Mouse (Mus musculus) kidney, adult 8-10 months (tissue): ENCODE data around the gene Fancc.
"Not testable (repeated sequence)": the region's sequence is repeated elsewhere in the genome, so short reads cannot be mapped to it uniquely, and the experiment has no call there.

ENCODE experiments used
- DNase-seq, 2 experiments: peaks; one replicate each; pipeline ENCODE4 v3.0.0; 2022

Fancc gene

DNA sequence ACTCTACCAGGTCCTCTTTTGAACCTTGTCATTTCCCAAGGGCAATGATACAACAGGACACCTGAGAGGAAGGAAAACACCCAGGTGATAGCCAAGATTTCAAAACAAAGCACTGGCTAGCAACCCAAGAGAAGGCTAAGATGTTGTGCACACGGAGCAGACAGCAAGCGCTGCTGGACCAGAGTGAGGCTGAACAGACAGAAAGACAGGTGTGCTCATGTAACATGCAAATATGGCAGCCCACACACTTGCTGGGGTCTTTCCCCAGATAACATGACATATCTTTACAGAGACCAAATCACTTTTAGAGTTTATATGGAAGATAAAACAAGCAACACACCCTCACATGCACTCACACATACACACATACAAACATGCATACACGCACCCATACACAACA lies 152.6 kb downstream of the Fancc start:
- DNase-seq: no peak

GRCm38 (mm10) chr13:63342781-63343180 lies 154.3 kb downstream of the Fancc start:
- no peak for DNase-seq

- no peak for DNase-seq
Observed at GRCm38 (mm10) chr13:63339946-63340345, 157.1 kb downstream of the Fancc start.

GRCm38 (mm10) chr13:63337239-63337960 lies 159.7 kb downstream of the Fancc start:
- no peak for DNase-seq

DNA sequence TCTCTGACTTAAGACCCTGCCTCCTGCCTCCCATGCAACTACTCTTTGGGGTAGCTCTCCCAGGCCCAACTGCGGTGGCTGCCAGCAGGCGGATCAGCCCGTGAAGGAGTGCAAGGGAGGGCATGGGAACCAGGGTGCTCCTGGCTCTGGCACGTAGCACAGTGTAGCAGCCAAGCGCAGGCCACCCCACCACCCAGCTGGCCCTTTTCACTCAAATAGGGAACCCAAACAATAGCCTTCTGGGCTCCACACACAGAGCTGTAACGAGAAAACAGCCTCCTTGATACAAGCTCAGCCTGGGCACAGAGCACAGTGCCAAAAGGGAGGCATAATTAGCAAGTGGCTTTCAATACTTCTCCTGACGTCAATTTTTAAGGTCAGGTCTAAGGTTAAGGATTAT lies 160.7 kb downstream of the Fancc start:
- no peak for DNase-seq

GRCm38 (mm10) chr13:63335421-63336134 lies 161.5 kb downstream of the Fancc start:
- peak in 1 of 2 experiments; percentile 38 for DNase-seq

DNA sequence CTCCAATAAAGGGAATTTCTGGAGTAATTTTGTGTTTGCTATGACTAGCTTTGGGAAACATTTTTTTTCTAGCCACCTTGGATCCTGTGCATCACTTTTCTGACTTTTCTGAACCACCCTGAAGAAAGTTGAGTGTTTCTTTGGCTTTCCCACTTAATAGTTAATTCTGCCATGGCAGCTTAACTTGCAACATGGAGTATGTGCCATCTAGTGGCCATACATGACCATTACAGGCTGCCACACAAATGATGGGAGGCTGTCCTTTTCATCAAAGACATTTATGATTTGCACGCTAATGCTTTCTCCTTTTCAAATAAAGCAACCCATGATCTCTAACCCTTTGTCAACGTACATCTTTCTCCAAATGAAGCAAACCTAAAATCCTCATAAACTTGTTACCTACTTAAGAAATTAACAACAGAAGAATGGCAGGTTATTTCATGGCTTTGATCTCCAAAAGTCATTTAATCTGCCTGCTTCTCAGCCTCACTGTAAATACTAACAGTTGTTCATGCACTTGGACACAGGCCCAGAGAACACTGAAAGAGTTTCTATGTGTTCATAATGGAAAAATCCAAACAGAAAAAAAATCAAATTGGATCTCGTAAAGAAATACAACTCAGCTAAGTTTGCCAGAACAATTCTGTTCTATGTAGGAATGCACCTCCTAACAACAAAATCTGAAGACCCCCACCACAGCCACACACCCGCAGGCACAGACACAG lies 164.3 kb downstream of the Fancc start:
- peak in 1 of 2 experiments; percentile 69 for DNase-seq

DNA sequence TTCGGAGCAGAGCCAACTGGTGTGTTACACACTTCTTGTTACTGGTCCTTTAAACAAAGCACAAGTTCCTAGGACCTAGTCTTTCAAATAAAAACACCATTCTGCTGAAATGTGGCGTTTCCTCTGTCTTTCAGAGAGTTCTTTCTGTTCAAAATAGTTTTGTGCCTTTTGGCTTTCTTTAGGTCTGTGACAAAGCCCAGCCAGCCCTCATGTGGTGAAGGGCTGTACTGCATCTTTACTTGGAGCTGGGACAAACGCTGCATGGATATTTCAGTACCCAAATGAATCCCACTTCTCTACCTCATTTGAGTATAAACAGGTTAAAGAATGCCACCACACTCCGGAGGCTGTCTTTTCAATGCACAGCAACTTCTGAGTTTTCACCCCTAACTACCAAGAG lies 165.7 kb downstream of the Fancc start:
- DNase-seq: peak in 1 of 2 experiments; percentile 80

- no peak for DNase-seq
Observed at GRCm38 (mm10) chr13:63330236-63330860, 166.7 kb downstream of the Fancc start.

- DNase-seq: no peak
Observed at GRCm38 (mm10) chr13:63326015-63326414, 171.1 kb downstream of the Fancc start.

DNA sequence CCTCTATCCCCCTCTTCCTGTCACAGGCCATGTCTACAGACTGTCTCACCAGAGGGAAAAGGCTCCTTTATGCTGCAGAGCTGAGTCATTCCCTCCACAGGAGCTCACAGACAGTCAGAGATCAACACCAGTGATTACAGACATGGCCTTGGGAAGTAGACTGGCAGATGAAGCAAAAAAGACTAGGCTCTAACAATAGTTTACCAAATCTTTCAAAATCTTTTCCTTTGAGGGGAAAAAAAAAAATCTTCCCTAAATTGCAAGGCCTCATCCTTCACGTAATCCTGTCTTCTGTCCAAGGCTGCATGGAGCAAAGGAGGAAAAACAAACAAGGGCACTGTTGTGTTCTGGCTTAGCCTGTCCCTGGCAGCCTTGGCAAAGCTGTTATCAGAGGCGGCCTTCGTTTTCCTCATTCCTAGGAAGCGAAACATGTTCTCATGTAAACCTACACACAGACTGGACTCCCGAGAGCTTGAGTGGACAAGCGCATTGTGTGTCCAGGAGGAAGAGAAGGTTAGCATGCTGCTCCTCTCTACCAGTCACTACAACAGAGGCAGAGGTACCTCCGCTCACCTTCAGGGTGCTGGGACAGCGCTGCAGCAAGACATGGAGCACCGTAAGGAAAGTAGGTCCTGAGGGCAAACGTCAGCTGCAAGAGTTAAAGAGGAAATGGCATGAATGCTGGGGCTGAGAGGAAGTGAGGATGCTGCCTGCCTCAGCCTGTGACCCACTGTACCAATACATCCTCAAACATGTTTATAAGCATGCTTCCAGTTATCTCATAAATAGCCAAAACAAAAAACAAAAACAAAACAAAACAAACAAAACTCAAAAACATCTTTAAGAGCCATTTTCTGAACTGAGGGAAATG lies 171.9 kb downstream of the Fancc start:
- no peak for DNase-seq

GRCm38 (mm10) chr13:63324311-63324710 lies 172.8 kb downstream of the Fancc start:
- no peak for DNase-seq

GRCm38 (mm10) chr13:63323286-63324075 lies 173.6 kb downstream of the Fancc start:
- DNase-seq: no peak

DNA sequence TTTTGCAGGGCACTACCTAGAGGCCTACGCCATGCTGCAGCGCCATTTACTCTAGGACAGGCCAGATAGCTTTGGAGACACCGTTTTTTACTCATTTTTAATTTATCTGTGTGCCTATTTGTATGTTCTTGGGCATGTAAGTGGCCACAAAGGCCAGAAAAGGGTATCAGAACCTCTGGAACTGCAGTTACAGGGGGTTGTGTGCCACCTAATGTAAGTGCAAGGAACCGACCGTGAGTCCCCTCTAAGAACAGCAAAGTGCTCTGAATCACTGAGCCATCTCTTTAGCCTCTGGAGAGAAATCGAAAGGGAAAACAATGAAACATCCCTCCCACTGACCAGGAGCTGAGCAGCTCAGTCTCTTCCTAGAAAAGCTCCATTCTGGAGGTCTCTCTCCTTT lies 174.3 kb downstream of the Fancc start:
- no peak for DNase-seq

DNA sequence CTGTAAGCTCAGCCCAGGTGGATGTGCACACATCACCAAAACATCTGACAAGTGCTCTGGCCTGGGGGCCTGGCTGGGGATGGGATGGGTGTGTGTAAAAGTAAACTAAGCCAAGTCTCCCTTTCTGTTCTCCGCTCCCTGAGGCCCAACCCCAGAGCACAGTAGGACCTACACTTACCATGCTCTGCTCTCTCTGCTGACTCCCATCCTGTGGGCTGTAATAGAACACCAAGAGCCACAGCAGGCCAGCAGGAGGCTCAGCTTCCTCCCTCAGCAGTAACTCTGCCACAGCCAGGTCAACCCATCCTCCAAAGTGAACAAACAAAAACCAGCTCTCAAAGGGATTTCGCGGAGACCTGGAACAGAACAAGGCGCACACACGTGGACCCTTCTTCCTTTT lies 175.4 kb downstream of the Fancc start:
- DNase-seq: no peak

DNA sequence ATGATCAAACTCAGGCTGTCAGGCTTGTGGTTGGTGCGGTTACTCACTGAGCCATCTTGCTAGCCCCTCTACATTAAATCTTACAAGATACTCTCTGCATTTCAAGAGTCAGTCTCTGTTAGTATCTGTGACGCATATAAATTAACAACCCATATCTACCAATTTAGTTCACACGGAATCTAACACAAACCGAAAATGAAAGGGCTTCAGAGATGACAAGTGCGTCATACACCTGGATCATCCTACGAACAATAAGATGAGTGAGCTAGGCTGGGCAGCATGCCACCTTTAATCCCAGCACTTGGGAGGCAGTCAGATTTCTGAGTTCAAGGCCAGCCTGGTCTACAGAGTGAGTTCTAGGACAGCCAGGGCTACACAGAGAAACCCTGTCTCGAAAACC lies 177.3 kb downstream of the Fancc start:
- DNase-seq: no peak

GRCm38 (mm10) chr13:63317681-63318104 lies 179.4 kb downstream of the Fancc start:
- no peak for DNase-seq

GRCm38 (mm10) chr13:63316407-63316806 lies 180.7 kb downstream of the Fancc start:
- DNase-seq: no peak

DNA sequence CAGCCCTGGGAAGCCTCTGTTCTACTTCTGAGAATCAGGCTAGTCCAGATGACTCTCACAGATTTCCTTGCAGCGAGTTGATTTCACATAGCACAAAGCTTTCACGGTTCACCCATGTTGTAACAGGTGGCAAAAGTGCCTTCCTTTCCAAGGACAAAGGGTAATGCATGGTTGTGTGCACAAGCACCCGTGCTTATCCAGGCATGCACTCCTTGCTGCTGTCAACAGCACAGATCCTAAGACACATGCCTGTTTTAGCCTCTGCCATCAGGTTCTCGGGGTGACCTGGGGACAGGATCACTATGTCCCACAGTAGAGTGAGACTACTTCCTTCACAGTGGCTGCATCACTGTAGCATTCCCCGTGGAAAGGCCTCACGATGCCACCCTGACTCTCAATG lies 181.3 kb downstream of the Fancc start:
- peak; percentile 55 to 58 for DNase-seq

DNA sequence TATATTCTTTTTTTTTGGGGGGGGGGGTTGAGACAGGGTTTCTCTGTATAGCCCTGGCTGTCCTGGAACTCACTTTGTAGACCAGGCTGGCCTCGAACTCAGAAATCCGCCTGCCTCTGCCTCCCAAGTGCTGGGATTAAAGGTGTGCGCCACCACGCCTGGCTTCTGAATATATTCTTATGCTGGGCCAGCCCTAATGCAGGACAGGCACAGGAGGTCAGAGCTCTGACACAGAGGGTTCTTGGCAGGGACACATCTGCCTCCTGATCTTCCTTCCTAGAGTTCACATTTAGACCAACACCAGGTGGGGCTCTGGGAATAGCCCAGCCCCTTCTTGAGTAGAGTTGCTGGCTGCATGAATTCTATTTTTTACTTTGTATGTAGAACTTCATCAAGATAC lies 182.0 kb downstream of the Fancc start:
- not testable (repeated sequence) for DNase-seq

DNA sequence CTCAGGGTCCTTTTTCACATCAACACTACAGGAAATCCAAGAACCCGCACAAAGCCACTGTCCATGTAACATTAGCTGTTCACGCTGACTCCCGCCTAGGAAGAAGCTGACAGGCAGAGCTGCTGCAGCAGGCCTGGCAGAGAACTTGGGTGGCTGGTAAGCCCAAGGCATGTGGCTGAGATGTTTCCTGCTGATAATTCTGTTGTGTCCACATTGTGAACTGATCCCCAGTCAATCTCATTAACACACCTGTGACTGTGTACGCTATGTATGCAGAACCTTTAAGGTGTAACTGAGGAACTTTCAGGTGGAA lies 182.5 kb downstream of the Fancc start:
- DNase-seq: no peak
